Mouse (Mus musculus): ENCODE data around the gene Spef2.
"Not testable (repeated sequence)": the region's sequence is repeated elsewhere in the genome, so short reads cannot be mapped to it uniquely, and the experiment has no call there.

Gene Spef2

DNA sequence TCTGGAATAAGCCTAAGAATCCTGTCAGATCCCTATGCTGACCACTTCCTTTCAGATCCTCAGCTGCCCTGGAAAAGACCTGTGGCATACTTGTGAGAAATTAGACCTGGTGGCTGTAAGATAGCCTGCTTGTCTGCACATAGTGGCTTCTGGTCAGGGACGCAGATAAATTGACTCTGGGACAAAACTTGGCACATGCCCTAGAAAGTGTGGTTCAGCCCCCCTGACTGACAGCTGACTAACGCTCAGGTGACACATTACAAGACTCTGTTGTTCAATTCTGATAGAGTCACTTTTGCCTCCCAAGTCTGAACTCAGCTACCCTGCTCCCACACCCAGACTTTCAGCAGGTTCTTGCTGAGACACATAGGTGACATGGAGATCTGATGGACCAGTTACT lies 83.7 kb downstream of the Spef2 start:
- not testable (repeated sequence) for DNase-seq

DNA sequence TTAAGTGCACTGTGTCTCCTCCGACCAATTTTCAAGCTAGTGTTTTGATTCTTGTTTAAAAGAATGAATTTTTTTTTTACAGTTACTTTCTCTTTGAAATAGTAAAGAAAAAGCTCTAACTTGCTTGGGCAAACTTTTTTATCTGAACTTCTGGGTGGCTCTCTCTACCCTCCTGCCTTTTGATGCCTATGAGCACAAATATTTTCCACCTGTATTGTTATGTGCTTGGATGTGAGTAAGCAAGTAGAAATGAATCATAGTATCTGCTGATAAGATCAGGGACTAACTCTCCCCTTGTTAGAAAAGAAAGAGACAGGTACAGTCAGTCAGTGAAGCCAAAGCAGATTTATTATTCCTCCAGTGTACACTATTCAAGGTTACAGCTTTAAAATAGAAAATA lies 87.5 kb downstream of the Spef2 start:
- no peak for DNase-seq

DNA sequence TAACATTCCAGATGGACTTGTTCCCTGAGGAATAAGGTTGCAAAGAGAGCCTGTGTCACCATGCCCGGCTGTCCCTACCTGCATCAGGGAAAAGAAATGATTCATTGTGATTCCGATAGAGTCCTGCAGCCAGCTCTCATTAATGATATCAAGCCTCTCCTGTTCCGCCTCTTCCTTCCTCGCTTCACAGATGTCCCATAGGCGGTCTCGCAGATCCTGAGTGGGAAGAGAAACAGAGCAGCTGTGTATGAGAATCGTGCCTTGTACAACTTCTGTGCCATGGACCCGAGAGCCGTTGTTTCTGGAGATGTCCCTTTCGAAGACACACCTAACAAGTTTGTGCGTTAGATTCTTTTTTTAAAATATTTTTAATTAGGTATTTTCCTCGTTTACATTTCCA lies 114.2 kb downstream of the Spef2 start:
- DNase-seq: no peak

DNA sequence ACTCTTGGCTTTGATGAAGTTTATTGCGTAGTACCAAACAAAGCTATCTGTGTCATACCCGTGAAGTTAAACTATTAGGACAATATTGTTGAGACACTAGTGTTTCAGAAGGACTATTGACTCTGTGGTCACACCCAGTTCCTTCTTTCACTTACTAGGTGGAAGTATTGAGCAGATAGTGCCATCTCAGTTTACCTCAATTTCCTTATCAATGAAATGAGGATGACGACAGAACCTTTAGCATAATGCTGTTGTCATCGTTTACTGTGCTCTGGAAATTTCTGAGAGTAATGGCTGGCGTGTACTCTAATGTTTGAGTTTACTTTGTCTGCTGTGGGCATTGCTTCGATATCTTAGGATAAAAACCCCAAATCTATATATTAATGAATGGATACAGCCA lies 117.0 kb downstream of the Spef2 start:
- DNase-seq: no peak

DNA sequence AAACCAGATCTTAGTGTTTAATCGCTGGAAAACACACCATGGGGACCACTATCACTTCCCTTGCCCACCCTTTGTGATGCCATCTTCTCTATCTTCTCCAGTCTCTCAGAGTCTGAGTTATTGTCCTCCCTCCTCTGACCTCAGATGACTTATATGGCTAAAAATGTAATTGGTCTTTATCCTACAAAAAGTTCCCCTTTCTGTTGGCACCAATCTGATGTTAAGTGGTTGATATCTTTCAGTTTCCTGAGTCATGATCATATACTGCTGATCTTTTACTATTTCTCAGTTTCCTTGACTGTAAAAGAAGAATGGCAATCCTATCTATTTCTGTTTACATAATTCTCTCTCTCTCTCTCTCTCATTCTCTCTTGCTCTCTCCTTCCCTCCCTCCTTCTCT lies 119.0 kb downstream of the Spef2 start:
- no peak for DNase-seq

DNA sequence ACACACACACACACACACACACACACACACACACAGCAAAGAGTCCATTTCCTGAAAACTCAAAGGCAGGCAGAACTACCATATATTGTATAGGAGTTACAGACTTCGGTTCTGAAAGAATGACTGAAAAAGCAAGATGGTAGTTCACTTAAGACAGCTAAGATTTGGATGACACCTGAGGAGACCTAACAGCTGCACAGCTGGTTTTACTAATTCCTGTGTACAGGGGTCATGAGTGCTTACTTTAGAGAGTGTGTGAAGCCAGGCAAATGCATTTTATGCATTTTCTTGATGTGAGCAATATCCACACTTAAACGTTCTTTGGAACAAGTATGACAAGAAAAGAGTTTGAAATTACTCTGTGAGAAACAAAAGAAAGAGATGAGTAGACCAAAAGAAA lies 124.0 kb downstream of the Spef2 start:
- no peak for DNase-seq

DNA sequence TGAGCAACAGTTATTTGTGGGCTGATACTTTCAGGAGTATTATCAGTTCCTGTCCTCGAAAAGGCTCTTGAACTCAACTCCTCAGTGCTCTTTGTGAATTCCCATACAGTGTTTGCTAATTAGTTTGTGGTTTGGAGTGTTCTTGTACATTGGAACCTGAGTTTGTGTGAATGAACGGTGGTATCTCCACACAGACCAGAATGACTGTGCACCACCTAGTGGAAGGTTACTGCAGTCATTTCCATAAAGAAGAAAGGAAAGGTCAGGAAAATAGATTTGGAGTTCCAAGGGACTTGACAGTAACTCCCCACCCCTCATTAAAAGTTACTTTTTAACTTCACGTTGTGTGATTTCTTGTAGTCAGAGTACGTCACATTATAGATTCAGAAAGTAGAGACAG lies 140.5 kb downstream of the Spef2 start:
- no peak for DNase-seq

DNA sequence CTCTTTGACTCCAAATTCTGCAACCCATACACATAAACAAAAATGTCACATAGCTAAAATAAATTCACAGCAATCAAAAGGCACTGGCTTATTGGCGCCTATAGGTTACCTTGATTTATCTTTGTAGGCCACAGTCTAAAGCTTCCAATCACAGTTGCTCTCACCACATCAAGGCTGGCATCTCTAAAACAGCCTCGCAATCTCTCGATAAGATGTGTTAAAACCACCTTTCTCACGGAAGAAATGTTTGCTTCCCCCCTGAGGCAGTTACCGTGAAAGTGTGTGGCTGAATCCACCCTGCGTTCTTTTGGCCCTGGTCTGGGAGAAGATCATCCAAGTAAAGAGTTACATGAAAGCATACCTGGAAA lies 148.6 kb downstream of the Spef2 start:
- no peak for DNase-seq

DNA sequence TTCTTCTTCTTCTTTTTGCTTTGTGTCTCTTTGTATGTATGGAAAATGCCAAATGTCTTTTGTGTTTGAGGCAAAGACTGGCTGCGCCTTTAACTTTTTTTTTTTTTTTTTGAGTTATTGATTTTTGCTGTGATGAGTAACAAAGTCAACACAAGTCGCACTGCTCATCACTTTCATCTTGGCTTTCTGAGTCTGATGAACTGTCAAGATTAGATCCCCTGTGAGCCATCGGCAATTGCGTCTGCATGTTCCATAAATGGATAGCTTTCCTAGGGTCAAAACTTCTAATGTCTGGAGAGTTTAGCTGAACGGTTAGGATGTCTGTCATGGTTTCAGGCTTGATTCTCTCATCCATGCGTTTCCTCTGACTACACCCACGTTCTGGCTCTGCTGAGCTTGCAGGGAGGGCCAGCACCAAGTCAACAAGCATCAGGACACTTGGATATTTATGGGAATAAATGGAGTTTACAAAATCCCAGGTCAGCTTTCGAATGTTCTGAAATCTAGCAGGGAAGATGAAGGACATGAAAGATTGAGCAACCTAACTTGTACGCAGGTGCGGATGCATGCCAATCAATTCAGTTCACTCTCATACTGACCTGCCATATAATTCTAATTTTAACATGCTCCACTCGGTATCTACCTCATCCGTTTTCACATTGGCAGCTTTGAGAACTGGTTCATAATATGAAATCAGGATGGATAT lies 149.1 kb downstream of the Spef2 start:
- DNase-seq: no peak

DNA sequence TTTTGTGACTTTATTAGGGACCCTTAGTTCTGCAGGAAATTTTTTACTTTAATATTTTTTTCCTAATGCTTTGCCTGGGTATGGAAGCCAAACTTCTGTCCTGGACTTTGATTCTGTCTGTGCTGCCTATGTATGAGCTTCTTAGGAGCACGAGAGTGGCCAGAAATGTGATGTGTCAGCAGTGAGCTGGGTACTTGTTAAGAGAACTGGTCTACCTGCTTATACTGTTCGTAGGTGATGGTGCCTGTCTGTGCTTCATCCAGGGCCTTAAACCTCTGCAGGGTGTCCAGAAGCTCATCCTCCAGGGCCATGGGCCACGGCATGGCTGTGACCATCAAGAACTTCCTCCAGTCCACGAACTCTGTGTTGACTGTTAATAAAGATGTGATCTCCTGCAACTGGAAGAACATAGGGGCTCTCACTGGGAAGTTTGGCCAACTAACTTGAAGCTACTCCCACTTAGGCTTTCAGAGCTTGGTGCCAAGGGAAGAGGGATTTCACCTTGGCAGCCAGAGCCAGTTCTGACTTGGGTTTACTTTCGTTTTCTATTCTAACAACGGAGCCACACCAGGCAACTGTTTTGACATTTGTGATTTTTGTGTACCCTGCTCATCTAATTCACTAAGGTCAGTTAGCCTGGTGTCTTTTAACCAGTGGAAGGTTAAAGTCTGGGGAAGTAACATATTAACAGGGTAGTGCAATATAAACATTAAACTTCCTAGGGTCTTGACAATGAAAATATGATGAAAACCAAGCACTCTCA lies 152.2 kb downstream of the Spef2 start:
- DNase-seq: peak; percentile 36

DNA sequence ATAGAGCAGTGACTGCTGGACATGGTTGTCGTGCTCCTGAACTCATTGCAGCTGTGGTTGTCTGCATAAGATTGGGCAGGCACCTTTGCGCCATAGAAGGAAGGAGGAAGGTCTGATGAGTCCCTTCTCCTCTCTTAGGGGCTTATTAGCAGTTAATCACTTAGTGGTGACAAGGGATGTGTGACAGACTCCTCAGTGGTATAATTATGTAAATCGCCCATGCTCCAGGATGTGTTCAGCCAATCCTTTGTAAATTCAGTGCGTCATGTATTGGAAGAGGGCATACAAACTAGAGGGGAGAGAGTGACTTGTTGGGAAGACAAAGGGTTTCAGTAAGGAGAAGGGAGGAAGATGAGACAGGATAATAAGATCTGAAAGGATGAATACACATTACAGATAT lies 158.7 kb downstream of the Spef2 start:
- no peak for DNase-seq

DNA sequence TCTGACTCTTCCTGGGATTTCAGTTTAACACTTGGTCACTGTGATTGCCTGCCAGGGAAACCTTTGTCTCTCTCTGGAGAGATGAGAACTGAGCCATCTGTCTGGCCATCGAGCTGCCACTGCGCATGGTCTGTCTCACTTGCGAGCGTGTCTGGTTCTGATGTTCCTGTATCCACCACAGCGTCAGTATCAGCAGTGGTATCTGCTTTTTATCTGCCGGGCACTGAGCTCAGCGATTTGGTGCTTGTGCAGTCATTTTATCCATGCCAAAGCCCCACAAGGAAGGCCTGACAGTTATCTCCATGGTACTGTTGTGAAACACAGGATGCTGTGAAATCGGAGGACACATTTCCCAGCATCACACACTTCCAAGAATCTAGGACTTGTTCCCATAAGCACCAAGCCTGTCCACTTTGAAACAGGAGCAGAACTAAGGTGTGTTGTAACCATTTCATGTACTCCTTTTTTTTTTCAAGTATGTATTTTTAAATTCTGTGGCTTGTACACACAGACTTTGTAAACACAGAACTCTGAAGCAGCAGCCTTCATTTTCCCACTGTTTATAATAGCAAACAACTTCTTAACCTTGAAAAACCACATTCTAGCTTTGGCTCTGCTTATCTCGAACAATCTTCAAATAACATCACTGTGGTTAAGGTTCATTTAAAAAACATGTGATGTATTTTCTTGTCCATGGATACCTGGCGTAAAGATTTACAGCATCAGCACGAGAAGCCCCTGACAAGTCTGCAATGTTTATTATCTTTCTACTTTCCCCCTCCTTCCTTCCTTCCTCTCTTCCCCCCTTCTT lies 168.0 kb downstream of the Spef2 start:
- no peak for DNase-seq

DNA sequence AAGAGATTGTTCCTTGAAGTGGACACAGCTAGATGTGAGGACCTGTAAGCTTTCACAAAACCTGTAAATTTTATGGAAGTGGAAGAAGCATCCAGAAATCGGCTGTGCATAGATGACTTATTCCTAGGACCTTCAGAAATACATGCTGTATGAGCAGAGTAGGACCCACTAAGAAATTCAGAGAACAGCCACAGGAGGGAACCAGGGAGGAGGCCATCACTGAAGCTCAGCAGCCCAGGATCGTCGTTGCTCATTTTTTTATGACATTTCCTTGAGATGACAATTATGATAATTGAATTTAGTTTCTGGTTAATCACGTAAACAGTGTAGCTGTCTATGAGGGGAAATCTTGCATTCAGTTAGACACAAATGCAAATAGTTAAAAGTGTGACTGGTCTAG lies 171.4 kb downstream of the Spef2 start:
- no peak for DNase-seq

DNA sequence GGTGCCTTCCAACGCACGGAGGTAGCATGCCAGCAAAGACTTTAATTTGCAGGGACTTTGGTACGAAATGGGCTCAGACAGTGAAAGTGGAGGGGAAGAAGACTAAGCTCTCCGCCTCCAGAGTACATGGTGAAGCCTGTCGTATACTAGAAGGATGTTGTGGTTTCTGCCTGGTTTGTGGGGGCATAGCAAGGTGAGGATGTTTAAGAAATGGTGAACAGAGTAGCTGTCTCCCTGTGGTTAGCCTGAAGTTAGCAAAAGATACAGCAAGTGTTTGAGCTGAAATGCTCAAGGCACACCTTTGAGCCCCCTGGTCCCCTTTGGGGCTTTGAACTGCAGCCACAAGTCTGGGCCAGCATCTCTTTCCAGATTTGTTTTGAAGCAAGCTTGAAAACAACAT lies 173.9 kb downstream of the Spef2 start:
- no peak for DNase-seq

DNA sequence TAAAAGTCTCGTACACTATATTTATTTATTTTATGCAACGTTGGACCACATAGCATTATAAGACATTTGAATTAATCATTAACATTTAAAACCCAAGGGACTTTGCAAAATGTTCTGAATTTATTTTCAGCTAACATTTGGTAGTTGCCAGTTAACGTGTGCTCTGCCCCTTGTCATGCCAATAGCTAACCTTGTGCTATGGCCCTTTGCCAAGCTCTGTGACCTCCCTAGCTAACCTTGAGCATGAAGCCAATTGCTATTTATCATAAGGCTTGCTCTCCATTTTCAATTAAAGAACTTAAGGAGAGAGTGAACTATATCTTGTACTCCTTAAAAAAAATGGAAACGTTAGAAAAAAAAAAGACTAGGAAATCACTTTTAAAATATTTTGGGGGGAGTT lies 175.3 kb downstream of the Spef2 start:
- DNase-seq: peak; percentile 56

DNA sequence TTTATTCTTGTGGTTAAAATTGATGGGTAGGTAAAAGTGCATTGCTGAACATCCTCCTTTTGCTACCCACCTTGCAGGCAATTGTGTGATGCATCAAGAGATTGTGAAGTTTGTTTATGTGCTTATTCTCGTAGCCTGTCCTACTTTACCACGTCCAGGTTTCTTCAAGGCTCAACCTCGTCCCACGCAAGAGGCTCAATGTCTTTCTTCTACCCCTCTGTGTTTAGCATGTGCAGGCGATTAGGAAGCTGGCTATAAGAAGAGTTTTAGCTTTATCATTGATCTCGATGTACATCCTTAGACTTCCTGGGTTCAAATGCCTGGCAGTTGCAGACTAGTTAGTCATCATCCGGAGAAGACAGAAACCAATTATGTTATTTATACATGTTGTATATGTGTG lies 176.0 kb downstream of the Spef2 start:
- no peak for DNase-seq

DNA sequence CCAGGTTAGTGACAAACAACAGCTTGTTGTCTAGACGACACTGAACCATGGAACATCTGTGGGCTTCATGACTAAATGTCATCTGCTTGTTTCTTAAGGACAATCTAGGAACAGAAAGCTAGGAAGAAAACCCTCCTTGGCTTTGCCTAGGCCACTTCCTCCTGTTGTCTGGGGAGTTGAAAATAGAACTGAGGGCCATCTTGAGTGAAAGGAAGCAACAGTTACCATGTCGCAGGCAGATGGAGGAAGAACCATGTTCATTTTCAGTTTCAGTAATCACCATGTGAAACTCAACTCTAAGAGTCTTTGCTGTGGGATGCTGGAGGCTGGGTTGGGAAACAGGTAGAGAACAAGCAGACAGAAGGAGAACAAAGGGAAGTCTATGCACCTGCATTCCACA lies 176.8 kb downstream of the Spef2 start:
- DNase-seq: no peak

DNA sequence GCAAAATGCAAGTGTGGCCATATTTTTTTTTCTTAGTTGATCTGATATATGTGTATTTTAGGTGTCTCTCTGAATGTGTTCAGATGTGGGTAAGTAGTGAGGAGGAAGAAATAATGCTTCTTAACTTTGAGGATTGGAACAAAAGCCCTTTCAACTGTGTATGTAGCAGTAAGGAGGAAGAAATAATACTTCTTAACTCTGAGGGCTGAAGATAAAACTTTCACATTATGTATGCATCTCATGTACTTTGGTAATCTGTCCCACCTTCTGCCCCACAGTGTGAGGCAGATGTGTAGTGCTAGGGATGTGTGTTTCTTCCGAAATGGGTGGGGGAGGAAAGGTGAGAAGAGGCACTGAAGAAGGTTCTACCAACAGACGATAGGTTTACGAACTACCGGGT lies 181.4 kb downstream of the Spef2 start:
- no peak for DNase-seq

DNA sequence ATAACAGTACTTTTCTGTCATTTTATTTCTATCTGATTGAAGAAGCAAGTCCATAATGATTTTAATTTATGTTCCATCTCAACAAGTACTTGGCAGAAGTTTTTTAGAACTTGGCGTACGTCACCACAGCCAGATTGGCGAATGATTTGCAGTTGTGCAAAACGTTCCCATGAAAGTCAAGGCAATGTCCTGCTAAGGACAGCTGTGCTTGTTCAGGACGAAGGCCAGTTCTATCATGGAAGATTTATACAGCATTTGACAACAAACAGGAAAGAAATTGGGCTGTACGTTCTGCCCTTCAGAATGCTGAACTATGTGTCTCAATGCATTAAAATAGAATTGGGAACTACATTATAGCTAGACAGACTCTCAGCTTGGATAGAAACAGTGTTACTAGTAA lies 183.3 kb downstream of the Spef2 start:
- no peak for DNase-seq

DNA sequence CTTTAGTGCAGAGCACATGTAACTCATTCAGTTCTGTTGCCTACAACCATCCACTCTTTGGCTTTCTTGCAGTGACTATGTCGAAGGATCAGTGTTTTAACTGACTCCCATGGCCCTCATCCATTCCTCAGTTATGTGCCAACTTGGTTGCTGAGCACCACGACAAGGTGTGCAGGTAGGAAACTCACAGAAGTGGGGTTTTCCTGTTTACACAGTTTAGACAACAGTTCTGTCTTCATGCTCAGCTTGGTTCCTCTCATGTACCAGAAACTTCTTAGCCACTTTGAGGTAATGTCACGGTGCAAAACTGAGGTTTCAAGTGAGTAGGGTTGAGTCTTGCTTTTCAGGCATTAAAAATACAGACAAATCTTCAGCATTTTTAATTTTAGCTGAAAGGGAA lies 184.5 kb downstream of the Spef2 start:
- no peak for DNase-seq

DNA sequence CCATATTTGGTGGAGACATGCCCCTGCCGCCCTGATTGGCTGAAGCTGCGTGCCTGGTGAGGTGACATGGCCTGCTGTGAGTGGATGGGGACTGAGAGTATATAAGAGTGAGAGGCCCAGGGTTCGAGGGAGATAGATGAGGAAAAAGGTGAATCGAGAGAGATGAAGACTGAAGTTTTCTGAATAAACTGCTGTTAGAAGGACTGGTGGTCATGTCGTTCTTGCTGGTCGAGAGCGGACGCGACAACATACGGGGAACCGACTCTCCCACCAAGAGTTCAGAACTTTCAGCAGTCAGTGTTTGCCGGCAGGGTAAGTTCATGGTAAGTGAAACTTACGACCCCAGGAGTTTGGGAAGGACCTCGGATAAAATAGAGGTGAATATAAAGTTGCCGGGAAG lies 191.4 kb downstream of the Spef2 start:
- not testable (repeated sequence) for DNase-seq

DNA sequence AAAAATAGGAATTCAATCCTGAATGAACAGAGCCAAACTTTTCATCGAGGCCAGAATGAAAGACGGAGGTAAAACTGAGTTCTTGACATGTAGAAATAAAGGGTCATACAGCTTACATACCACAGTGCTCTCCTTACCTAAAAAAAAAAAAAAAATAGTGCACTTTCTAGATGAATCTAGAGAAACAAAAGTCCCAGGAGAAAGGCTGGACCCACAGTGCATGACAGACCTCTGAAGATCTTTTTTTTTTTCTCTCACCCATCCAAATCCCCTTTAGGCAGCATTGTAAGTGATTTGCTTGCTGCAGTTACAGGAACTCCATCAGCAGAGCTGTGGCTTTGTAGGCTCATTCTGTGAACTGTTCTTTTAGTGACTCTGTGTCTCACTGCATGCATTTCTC lies 199.7 kb downstream of the Spef2 start:
- DNase-seq: no peak

DNA sequence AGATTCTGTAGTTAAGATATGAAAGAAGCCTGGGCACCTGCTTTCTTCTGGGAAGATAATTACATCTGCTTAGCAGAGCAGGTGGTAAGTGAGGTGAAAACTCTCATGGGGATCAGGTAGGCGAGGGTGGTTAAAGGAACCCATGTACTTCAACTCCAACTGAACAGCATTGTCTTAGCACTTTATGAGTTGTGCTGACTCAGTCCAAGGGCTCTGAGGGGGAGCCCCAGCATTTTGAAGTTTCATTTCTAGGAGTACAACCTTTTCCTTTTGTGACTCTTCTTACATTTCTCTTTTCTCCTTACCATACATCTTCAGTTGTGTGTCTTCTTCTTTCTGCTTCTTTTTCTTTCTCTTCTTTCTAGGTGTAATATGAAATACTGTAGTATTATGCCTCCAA lies 213.5 kb downstream of the Spef2 start:
- DNase-seq: no peak

DNA sequence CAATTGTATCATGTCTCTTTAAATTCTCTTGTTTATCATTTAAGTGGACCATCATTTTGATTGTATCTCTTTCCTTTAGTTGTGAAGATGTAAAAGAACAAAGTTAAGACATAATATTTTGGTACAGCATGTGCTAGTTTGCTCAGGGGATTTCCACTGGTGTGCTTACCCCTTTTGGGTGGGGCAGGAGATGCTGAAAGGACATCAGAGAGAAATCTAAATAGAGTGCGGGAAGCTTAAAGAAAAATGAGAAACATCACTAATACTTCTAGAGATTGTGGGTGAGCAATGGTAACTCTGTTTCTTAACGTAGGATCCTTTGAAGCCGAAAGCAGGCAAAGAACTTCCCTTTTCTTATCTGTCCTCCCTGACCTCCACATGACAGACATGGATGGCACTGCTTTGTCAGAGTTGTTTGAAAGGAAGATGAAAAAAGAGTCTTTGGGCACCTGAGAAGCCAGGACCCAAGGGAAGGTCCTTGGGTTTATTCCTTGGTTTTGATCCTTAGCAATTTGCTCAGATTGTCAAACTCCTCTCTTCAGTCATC lies 215.2 kb downstream of the Spef2 start:
- no peak for DNase-seq

All from kidney, adult 18-20 months (tissue).